Mouse (Mus musculus): ENCODE data around the gene Cox16.

DNA sequence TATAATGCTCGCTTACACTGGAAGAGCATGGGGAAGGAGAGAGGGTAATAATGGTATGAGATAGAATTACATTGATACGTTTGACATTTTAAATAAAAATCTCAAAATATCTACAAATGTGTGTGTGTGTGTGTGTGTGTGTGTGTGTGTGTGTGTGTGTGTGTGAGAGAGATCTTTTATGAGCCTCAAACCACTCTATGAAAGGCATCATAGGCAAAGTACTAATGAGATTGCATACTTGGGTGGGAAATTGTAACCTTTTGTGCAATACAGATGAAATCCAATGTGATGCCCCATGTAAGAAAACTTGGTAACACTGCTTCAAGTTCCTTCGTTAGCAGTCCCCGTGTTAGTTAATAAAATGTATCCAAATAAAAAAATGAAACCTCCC, 48.1 kb upstream of the Cox16 start:
- TF ChIP-seq CTCF (IDR thresholded peaks at IDR 0.05) (no peak), EP300 (IDR thresholded peaks at IDR 0.05; ENCODE audit: insufficient read depth, low read depth, low read length) (no peak)

Data from heart, adult 2 months (tissue).